Mouse (Mus musculus) kidney, embryonic 14.5 days (tissue): Measurements from ENCODE around the gene Ccdc70. TPM values are rescaled to one million over a fixed set of nuclear protein-coding genes. Genes with fewer than 3 reads are reported as not detected.
"Not testable (repeated sequence)": the region's sequence is repeated elsewhere in the genome, so short reads cannot be mapped to it uniquely, and the experiment has no call there.

Experiments used
- ATAC-seq: fragments of 200-750 bp; cut with Nextera tagmentation; 2 replicates; pipeline ENCODE4 v1.8.0; 2017; ENCODE audit warnings: moderate number of reproducible peaks, mild to moderate bottlenecking, moderate TSS enrichment, moderate library complexity; ENCODE audit not compliant: low FRiP score, low TSS enrichment
- H3K27ac ChIP-seq: fragments of 300-500 bp; sonication (generic); 2 replicates; pipeline ENCODE4 v1.5.1; 2014; ENCODE audit warnings: low read depth, mild to moderate bottlenecking, low read length, moderate library complexity, mixed read lengths
- H3K27me3 ChIP-seq: fragments of 300-500 bp; sonication (generic); 2 replicates; pipeline ENCODE4 v1.6.1; 2014; ENCODE audit warnings: mild to moderate bottlenecking, low read length; ENCODE audit not compliant: control insufficient read depth, insufficient read depth
- H3K36me3 ChIP-seq: fragments of 300-500 bp; sonication (generic); 2 replicates; pipeline ENCODE4 v1.6.1; 2014; ENCODE audit warnings: low read length, mixed read lengths; ENCODE audit not compliant: control insufficient read depth, insufficient read depth
- H3K4me1 ChIP-seq: fragments of 300-500 bp; sonication (generic); 2 replicates; pipeline ENCODE4 v1.6.1; 2014; ENCODE audit warnings: low read length, mixed read lengths; ENCODE audit not compliant: control insufficient read depth, insufficient read depth
- H3K4me2 ChIP-seq: fragments of 300-500 bp; sonication (generic); replicated peaks from 2 replicates; pipeline ENCODE4 v1.6.1; 2014; ENCODE audit warnings: low read depth, mild to moderate bottlenecking, low read length
- H3K4me3 ChIP-seq: fragments of 300-500 bp; sonication (generic); 2 replicates; pipeline ENCODE4 v1.5.1; 2014; ENCODE audit warnings: mild to moderate bottlenecking, low read length
- H3K9ac ChIP-seq: fragments of 300-500 bp; sonication (generic); 2 replicates; pipeline ENCODE4 v1.6.1; 2014; ENCODE audit warnings: low read depth, mild to moderate bottlenecking, low read length, moderate library complexity
- H3K9me3 ChIP-seq: fragments of 300-500 bp; sonication (generic); 2 replicates; pipeline ENCODE4 v1.6.1; 2016; ENCODE audit warnings: low read length; ENCODE audit not compliant: control insufficient read depth
- WGBS: fragments of 180-500 bp; shearing (Covaris S2); extraction: QIAGEN DNeasy Blood & Tissue Kit; methylation state at CpG from one replicate; pipeline ENCODE4 v1.1.7; 2014; 5-methylcytosine and 5-hydroxymethylcytosine counted together
- polyA plus RNA-seq: library from polyadenylated mRNA; unstranded; fragments of >200 nt; fragmentation: Nextera tagmentation; extraction: Ambion mirVana; gene quantifications from 2 replicates; pipeline ENCODE4 v1.2.1, GENCODE M21; 2014

Gene Ccdc70
- polyA plus RNA-seq = not detected in 2 replicates

DNA sequence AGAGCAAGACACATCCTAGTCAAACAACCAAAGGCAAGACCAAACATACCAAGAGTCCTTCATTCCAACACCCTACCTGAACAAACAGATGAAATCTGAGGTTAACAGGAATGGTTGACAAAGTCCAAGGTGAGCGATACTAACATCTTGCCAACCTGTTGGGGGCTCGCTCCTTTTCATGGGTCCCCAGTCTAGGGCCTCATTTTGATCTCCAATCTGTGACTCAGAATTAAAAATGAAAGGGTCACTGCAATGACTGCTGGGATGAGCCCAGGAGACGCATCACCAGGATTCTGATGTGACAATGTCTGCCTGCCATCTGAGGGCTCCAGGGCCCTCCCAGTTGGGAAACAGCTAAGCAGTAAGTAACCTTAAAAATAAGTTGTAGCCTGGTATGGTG, at the start of gene Ccdc70:
Ccdc70 (plus strand) TSS at position 301 of the 400 bp plus-strand sequence.
- H3K4me1 ChIP-seq = no peaks in the 10 kb centered on the region
- no peak for ATAC-seq

DNA sequence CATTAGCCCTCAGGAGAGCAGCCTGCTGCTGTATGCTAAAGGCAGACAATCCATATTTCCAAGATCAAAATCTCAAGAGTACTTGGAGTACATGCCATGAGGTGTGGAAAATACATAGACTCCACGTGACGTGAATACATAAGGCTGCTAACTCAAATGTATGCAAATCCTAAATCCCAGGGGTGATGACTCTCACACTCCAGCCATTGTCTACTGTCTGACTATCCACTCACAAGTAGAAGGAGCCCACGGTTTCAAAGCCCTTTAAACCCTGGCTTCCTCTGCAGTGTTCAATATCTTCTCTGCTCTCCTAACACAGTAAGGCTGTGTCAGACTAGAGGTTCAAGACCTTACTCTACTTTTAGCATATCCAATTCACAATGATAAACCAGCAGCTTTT, 38.8 kb upstream of the Ccdc70 start:
- H3K36me3 ChIP-seq, H3K4me3 ChIP-seq, H3K9me3 ChIP-seq, H3K4me2 ChIP-seq, H3K27me3 ChIP-seq, ATAC-seq, H3K27ac ChIP-seq, H3K4me1 ChIP-seq, H3K9ac ChIP-seq: not testable (repeated sequence)
- 86% methylated on average over 3 of the region's 3 CpGs for WGBS

More for the DNA sequence above, at the start of gene Ccdc70:
- Histone ChIP-seq H3K27me3 (no peaks in the 10 kb centered on the region), H3K27ac (no peak within 1 kb of the TSS), H3K9ac (no peak within 1 kb of the TSS), H3K4me3 (no peak within 1 kb of the TSS), H3K9me3 (no peaks in the 10 kb centered on the region), H3K36me3 (no peaks in the 10 kb centered on the region), H3K4me2 (no peak within 1 kb of the TSS)
- 96% methylated on average over 3 of the region's 3 CpGs for WGBS

DNA sequence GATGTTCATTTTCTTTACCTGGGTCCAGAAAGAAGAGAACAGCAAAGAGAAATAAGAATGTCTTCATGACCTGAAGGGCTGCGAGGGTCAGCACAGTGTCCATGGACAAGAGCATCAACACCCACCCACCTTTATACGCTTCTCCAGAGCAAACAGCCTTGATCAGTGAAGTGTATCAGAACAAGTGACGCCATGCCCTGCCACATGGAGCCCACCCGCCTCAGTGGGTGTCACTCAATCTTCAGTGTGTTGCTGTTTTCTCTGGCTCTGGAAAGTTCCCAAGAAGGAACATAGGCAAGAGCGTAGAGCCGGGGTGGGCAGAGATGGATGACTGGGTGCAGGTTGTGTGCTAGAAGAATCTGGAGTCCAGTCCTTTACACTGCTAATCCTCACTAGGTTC, 37.0 kb upstream of the Ccdc70 start, which contains the start of gene Defb15:
Defb15 (minus strand) TSS at position 101 of the 400 bp plus-strand sequence.
- 84% methylated on average over 6 of the region's 6 CpGs for WGBS
- H3K9me3 ChIP-seq = no peaks in the 10 kb centered on the region
- no peak for ATAC-seq

DNA sequence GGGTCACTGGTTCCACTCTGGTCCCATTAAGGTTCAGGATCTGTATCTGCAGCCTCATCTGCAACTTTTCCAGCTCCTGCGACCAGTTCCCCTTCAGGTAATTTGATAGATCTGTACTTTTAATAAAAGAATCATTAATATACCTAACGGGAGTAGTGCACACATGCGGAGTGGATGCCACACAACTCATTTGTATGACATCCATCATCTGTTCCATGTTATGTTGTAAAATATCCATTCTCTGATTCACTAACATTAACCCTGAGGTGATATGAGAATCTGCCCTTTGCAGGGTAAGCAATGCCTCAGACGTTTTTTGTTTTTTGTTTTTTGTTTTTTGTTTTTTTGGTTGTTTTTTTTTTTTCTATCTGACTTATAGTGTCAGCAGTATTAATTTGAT, 31.5 kb upstream of the Ccdc70 start, which contains the start of gene Defb35:
Defb35 (plus strand) TSS at position 301 of the 400 bp plus-strand sequence.
- not testable (repeated sequence) for H3K4me1 ChIP-seq, H3K4me3 ChIP-seq, H3K9me3 ChIP-seq, H3K36me3 ChIP-seq, H3K4me2 ChIP-seq, H3K27ac ChIP-seq, ATAC-seq, H3K9ac ChIP-seq, H3K27me3 ChIP-seq
- 87% methylated on average over 4 of the region's 4 CpGs for WGBS

More for the DNA sequence above, 37.0 kb upstream of the Ccdc70 start, which contains the start of gene Defb15:
- Histone ChIP-seq H3K9ac (no peak within 1 kb of the TSS), H3K27ac (no peak within 1 kb of the TSS), H3K4me3 (no peak within 1 kb of the TSS), H3K4me2 (no peak within 1 kb of the TSS), H3K36me3 (no peaks in the 10 kb centered on the region), H3K27me3 (no peaks in the 10 kb centered on the region), H3K4me1 (no peaks in the 10 kb centered on the region)

DNA sequence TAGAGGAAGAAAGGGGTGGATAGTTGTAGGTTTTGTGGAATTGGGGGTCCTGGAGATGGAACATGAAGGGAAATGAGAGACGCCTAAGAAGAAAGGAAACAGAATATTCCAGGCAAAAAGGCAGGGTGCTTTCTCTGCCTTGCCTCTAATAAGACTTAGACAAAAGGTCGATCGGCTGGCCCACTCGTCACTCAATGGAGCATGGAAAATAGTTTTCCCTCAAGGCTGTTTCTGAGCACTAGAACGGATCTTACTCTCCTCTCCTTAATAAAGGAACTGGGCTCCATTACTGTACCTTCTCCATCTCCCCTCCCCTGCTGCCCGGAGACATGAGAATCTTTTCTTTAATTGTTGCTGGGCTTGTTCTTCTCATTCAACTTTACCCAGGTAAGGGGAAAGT, 23.1 kb upstream of the Ccdc70 start, which contains the start of gene Defb13:
Defb13 (plus strand) TSS at position 301 of the 400 bp plus-strand sequence.
- H3K4me1 ChIP-seq = no peaks in the 10 kb centered on the region
- no peaks in the 10 kb centered on the region for H3K27me3 ChIP-seq
- no peak for ATAC-seq
- no peaks in the 10 kb centered on the region for H3K36me3 ChIP-seq
- H3K4me3 ChIP-seq = no peak within 1 kb of the TSS
- no peak within 1 kb of the TSS for H3K27ac ChIP-seq
- H3K4me2 ChIP-seq = no peak within 1 kb of the TSS
- whole genome bisulfite sequencing = 73% methylated on average over 6 of the region's 6 CpGs
- no peak within 1 kb of the TSS for H3K9ac ChIP-seq
- H3K9me3 ChIP-seq = no peaks in the 10 kb centered on the region

DNA sequence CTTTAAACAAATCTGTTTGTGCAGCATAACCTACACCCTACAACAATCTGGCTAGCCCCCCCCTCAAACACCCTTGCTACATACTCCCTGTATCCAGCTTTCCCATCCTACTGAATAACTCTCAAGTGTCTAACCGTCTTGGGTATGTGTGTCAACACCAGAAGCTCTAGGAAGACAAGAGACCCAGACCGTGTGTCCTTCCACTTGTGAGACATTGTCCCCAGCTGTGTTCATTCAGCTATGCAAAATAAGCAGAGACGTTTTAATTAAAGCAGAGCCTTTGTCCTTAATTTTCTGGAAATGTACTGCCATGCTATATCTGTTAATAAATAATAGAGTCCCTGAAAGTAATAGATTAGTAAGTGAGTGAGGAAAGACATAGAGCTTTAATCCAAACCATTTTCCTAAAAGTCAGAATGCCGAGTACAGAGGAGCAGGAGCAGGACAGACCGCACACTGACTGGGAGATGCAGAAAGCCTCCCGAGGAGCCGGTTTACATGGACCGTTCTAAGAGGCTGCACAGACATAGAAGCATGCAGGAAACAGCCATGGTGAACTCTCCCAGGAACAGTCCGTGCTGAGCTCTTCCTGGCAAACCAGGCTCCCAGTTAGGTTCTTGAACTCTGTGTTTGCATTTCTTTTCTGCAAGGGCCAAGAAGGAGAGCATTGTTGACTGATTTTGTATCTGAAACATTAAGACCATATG, 22.1 kb upstream of the Ccdc70 start:
- ATAC-seq = no peak
- H3K9ac ChIP-seq = no peak overlapping the region
- no peak overlapping the region for H3K27ac ChIP-seq
- no peaks in the 10 kb centered on the region for H3K4me1 ChIP-seq
- H3K4me2 ChIP-seq = no peak overlapping the region
- no peak overlapping the region for H3K4me3 ChIP-seq
- no peaks in the 10 kb centered on the region for H3K9me3 ChIP-seq
- 69% methylated on average over 9 of the region's 9 CpGs for WGBS
- H3K27me3 ChIP-seq = no peaks in the 10 kb centered on the region
- H3K36me3 ChIP-seq = no peaks in the 10 kb centered on the region

DNA sequence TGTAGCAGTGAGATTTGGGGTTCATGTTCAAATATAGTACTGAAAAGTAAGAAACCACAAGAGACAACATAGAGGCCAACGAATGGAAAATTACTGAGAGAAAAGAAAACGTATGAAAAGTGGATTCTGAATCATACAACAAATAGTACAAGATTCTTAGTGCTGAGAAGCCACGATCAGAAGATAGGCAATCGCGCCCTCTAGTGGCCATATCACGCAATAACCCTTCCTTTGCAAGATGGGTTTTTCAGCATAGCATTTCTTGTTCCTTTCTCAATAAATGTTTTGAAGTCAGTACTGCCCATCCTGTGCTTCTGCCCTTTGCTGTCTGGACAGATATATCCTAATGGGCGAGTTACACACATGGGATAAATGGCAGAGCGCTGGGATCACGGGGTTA, 14.3 kb upstream of the Ccdc70 start:
- H3K4me1 ChIP-seq = no peaks in the 10 kb centered on the region
- no peaks in the 10 kb centered on the region for H3K9me3 ChIP-seq
- no peak overlapping the region for H3K4me3 ChIP-seq
- 5% methylated on average over 9 of the region's 9 CpGs for WGBS
- H3K9ac ChIP-seq = no peak overlapping the region
- H3K27ac ChIP-seq = no peak overlapping the region
- no peak overlapping the region for H3K4me2 ChIP-seq
- no peaks in the 10 kb centered on the region for H3K36me3 ChIP-seq
- H3K27me3 ChIP-seq = no peaks in the 10 kb centered on the region
- ATAC-seq = no peak

DNA sequence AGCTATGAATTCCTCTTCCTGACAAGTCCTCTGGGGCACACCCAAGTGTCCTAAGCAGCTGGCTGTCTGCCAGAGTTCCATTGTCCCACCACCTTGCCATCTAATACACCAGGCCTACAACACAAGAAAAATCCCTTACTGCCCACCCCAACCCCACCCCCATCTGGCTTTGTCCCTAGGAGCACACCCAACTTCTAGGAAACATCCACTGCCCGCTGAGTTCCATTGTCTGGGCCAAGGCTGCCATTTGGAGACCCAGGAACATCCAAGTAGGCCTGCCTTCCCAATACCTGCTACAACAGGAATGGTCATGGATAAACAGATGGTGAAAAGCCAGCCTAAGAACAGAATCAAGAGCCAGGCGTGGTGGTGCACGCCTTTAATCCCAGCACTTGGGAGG, 13.2 kb upstream of the Ccdc70 start:
- H3K9me3 ChIP-seq = no peaks in the 10 kb centered on the region
- no peaks in the 10 kb centered on the region for H3K36me3 ChIP-seq
- H3K4me2 ChIP-seq = no peak overlapping the region
- no peak for ATAC-seq
- WGBS = 86% methylated on average over 3 of the region's 3 CpGs
- H3K27ac ChIP-seq = no peak overlapping the region
- no peak overlapping the region for H3K4me3 ChIP-seq
- no peak overlapping the region for H3K9ac ChIP-seq
- no peaks in the 10 kb centered on the region for H3K4me1 ChIP-seq
- no peaks in the 10 kb centered on the region for H3K27me3 ChIP-seq

DNA sequence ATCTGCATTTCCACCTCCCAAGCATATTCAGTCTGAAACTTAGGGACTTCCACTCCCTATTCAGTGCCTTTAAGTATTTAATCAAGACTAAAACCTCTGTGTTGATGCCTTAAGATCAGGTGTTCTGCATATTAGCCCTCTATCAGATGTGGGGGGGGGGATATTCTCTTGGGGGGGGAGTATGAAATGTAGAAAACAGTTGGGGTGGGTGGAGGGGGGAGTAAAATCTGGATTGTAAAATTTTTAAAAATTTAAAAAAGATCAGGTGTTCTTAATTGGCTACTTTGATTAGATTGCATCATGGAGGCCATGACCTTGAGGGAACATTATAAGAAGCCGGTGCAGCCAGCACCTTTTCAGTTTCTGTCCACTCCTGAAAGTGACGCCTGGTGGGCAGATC, 11.2 kb upstream of the Ccdc70 start, which contains the start of gene Fam90a1a:
Fam90a1a (plus strand) TSS at position 301 of the 400 bp plus-strand sequence.
- WGBS = 77% methylated on average over 2 of the region's 2 CpGs

More for the DNA sequence above, 11.2 kb upstream of the Ccdc70 start, which contains the start of gene Fam90a1a:
- Histone ChIP-seq H3K9ac (no peak within 1 kb of the TSS), H3K36me3 (no peaks in the 10 kb centered on the region), H3K4me2 (no peak within 1 kb of the TSS), H3K4me3 (no peak within 1 kb of the TSS), H3K27ac (no peak within 1 kb of the TSS), H3K27me3 (no peaks in the 10 kb centered on the region), H3K9me3 (no peaks in the 10 kb centered on the region), H3K4me1 (no peaks in the 10 kb centered on the region)
- no peak for ATAC-seq
